ENCODE assay signal across 11 mouse cellular contexts in genomic region chr11:7547796-7548195, GRCm38 (mm10).
"Had no signal": no experiment of that assay in that cellular context is flagged by ENCODE, and none has a peak within 500 bp of the region (broad histone marks: within the 10 kb centered on the region; RNA-seq: fewer than 3 reads in every experiment).

No protein-coding gene starts in this region.

- H3K4me2 ChIP-seq: intestine, embryonic 15.5 days; liver, embryonic 13.5 days; midbrain, embryonic 13.5 days had no signal

- H3K9ac ChIP-seq: intestine, embryonic 15.5 days; liver, embryonic 13.5 days; midbrain, embryonic 13.5 days had no signal

- H3K9me3 ChIP-seq: intestine, embryonic 15.5 days; liver, embryonic 13.5 days; midbrain, embryonic 10.5 days; midbrain, embryonic 13.5 days had no signal

- ATAC-seq: intestine, embryonic 15.5 days; lung, postnatal 0 days; midbrain, embryonic 13.5 days had no signal

- H3K27ac ChIP-seq: intestine, embryonic 15.5 days; left cerebral cortex, adult 2 months; liver, embryonic 13.5 days; midbrain, embryonic 10.5 days; midbrain, embryonic 13.5 days had no signal

- H3K27me3 ChIP-seq: intestine, embryonic 15.5 days; liver, embryonic 13.5 days; megakaryocyte, embryonic 14.5 days; midbrain, embryonic 13.5 days had no signal

- H3K4me1 ChIP-seq: intestine, embryonic 15.5 days; liver, embryonic 13.5 days; megakaryocyte, embryonic 14.5 days; midbrain, embryonic 10.5 days; midbrain, embryonic 13.5 days had no signal

- H3K36me3 ChIP-seq: intestine, embryonic 15.5 days; liver, embryonic 13.5 days; midbrain, embryonic 10.5 days; midbrain, embryonic 13.5 days had no signal

- DNase-seq: layer of hippocampus, postnatal 36 days; liver, embryonic 13.5 days; lung, adult 2 months; thymus, adult 18-20 months; thymus, postnatal 36 days had no signal

- H3K4me3 ChIP-seq: intestine, embryonic 15.5 days; left cerebral cortex, adult 2 months; liver, embryonic 13.5 days; megakaryocyte, embryonic 14.5 days; midbrain, embryonic 10.5 days; midbrain, embryonic 13.5 days had no signal
